Mouse (Mus musculus) cortical plate, adult 2 months (tissue): ENCODE results near the gene Mrpl38.

Source experiments
- CTCF ChIP-seq: fragments of 200-500 bp; IDR thresholded peaks from 2 replicates; pipeline ENCODE4 v1.5.1; 2011; ENCODE audit warnings: mild to moderate bottlenecking, control low read depth, low read length; ENCODE audit not compliant: insufficient read depth; ENCODE audit errors: extremely low read depth
- POLR2A ChIP-seq: fragments of 200-500 bp; IDR thresholded peaks from 2 replicates; pipeline ENCODE4 v1.6.1; 2011; ENCODE audit warnings: mild to moderate bottlenecking, low read length, control low read depth; ENCODE audit not compliant: insufficient read depth; ENCODE audit errors: extremely low read depth

DNA sequence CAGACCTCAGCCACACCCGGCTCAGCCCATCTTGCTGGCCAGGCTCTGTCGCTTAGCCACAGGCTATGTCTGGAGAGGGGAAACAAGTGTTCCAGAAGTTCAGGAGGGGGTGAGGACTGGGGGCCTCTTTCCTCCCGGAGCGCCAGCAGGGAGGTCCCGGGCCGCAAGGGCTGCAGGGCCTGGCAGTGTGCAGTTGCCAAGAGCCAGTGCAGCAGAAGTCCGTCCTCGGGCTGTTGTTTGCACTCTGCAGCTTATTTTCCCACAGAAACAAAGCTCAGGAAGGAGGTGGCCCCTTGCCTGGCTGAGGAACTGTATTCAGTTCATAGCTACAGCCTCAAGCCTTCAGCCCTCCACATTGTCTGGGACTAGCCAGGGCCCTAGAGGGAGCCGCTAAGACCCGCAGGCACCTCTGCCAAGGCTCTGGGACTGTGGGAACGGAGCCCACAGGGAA lies 36.7 kb downstream of the Mrpl38 start:
- TF ChIP-seq POLR2A (no peak), CTCF (no peak)
